Mouse (Mus musculus) megakaryocyte, embryonic 14.5 days (primary cell): Measurements from ENCODE around the gene Adam19.

Experiments
- FLI1 ChIP-seq: IDR thresholded peaks from 2 replicates; pipeline ENCODE4 v1.6.1; 2012; ENCODE audit warnings: low read length, inconsistent platforms, mixed read lengths
- GATA1 ChIP-seq: IDR thresholded peaks from 3 replicates; pipeline ENCODE4 v1.6.1; 2012; ENCODE audit warnings: mixed read lengths, low read length, inconsistent platforms, borderline replicate concordance

GRCm38 (mm10) chr11:46081075-46081474 is 25.3 kb downstream of the Adam19 start:
- TF ChIP-seq FLI1, result no peak
- no peak for TF ChIP-seq GATA1
